Mouse (Mus musculus) midbrain, embryonic 14.5 days (tissue): Measurements from ENCODE around the gene N4bp2l2. TPM values are rescaled to one million over a fixed set of nuclear protein-coding genes. Genes with fewer than 3 reads are reported as not detected.

Source experiments
- ATAC-seq: fragments of 200-750 bp; cut with Nextera tagmentation; 2 replicates; pipeline ENCODE4 v1.8.0; 2017; ENCODE audit warnings: moderate number of reproducible peaks, moderate library complexity; ENCODE audit not compliant: low FRiP score, low TSS enrichment
- DNase-seq: peaks from one replicate; pipeline ENCODE4 v3.0.0-alpha.2; 2015
- H3K27ac ChIP-seq: fragments of 300-500 bp; sonication (generic); replicated peaks from 2 replicates; pipeline ENCODE4 v1.5.1; 2014; ENCODE audit warnings: mild to moderate bottlenecking, low read depth, low read length, moderate library complexity
- H3K27me3 ChIP-seq: fragments of 300-500 bp; sonication (generic); 2 replicates; pipeline ENCODE4 v1.6.1; 2014; ENCODE audit warnings: low read length, control low read depth, mixed read lengths; ENCODE audit not compliant: control insufficient read depth, insufficient read depth
- H3K36me3 ChIP-seq: fragments of 300-500 bp; sonication (generic); 2 replicates; pipeline ENCODE4 v1.6.1; 2014; ENCODE audit warnings: low read length, control low read depth; ENCODE audit not compliant: control insufficient read depth, insufficient read depth
- H3K4me1 ChIP-seq: fragments of 300-500 bp; sonication (generic); 2 replicates; pipeline ENCODE4 v1.6.1; 2014; ENCODE audit warnings: mild to moderate bottlenecking, antibody characterized with exemption, low read length, control low read depth; ENCODE audit not compliant: control insufficient read depth, insufficient read depth
- H3K4me2 ChIP-seq: fragments of 300-500 bp; sonication (generic); 2 replicates; pipeline ENCODE4 v1.6.1; 2014; ENCODE audit warnings: mild to moderate bottlenecking, low read length, moderate library complexity
- H3K4me3 ChIP-seq: fragments of 300-500 bp; sonication (generic); replicated peaks from 2 replicates; pipeline ENCODE4 v1.5.1; 2014; ENCODE audit warnings: low read depth, low read length
- H3K9ac ChIP-seq: fragments of 300-500 bp; sonication (generic); replicated peaks from 2 replicates; pipeline ENCODE4 v1.6.1; 2014; ENCODE audit warnings: mild to moderate bottlenecking, low read length, moderate library complexity
- H3K9me3 ChIP-seq: fragments of 300-500 bp; sonication (generic); 2 replicates; pipeline ENCODE4 v1.6.1; 2016; ENCODE audit warnings: low read length, control low read depth, mixed read lengths; ENCODE audit not compliant: control insufficient read depth
- WGBS: fragments of 180-500 bp; shearing (Covaris S2); extraction: QIAGEN DNeasy Blood & Tissue Kit; methylation state at CpG from one replicate; pipeline ENCODE4 v1.1.7; 2014; 5-methylcytosine and 5-hydroxymethylcytosine counted together
- polyA plus RNA-seq: library from polyadenylated mRNA; unstranded; fragments of >200 nt; fragmentation: Nextera tagmentation; extraction: Ambion mirVana; gene quantifications from 2 replicates; pipeline ENCODE4 v1.2.1, GENCODE M21; 2014

The N4bp2l2 gene
- polyA plus RNA-seq, 1 experiment from 2014 or later = 31.6 TPM

GRCm38 (mm10) chr5:150611136-150611535 is 54.8 kb downstream of the N4bp2l2 start:
- Histone ChIP-seq H3K36me3 (peaks cover 18% of the 10 kb centered on the region), H3K9me3 (no peaks in the 10 kb centered on the region), H3K27ac (no peak overlapping the region), H3K27me3 (no peaks in the 10 kb centered on the region), H3K9ac (no peak overlapping the region), H3K4me3 (no peak overlapping the region), H3K4me2 (no peak overlapping the region), H3K4me1 (no peaks in the 10 kb centered on the region)
- WGBS = 89% methylated on average over 1 of the region's 1 CpGs
- DNase-seq = no peak
- no peak for ATAC-seq

GRCm38 (mm10) chr5:150607631-150608030 is 58.4 kb downstream of the N4bp2l2 start:
- no peaks in the 10 kb centered on the region for H3K27me3 ChIP-seq
- no peaks in the 10 kb centered on the region for H3K4me1 ChIP-seq
- H3K27ac ChIP-seq = no peak overlapping the region
- H3K36me3 ChIP-seq = peaks cover 19% of the 10 kb centered on the region
- no peak for DNase-seq
- no peaks in the 10 kb centered on the region for H3K9me3 ChIP-seq
- H3K4me3 ChIP-seq = no peak overlapping the region
- WGBS = 95% methylated on average over 8 of the region's 8 CpGs
- ATAC-seq = no peak
- no peak overlapping the region for H3K4me2 ChIP-seq
- no peak overlapping the region for H3K9ac ChIP-seq

GRCm38 (mm10) chr5:150606131-150606530 is 59.9 kb downstream of the N4bp2l2 start:
- Histone ChIP-seq H3K36me3 (peaks cover 19% of the 10 kb centered on the region), H3K9me3 (no peaks in the 10 kb centered on the region), H3K27me3 (no peaks in the 10 kb centered on the region), H3K27ac (no peak overlapping the region), H3K4me1 (no peaks in the 10 kb centered on the region), H3K4me3 (no peak overlapping the region), H3K9ac (no peak overlapping the region), H3K4me2 (no peak overlapping the region)
- no peak for ATAC-seq
- no peak for DNase-seq
- 98% methylated on average over 6 of the region's 6 CpGs for WGBS

- WGBS = 67% methylated on average over 14 of the region's 14 CpGs
- Histone ChIP-seq H3K27me3 (no peaks in the 10 kb centered on the region), H3K4me3 (no peak overlapping the region), H3K36me3 (peaks cover 6% of the 10 kb centered on the region; the same call in 1 of the 2 replicates), H3K4me1 (no peaks in the 10 kb centered on the region), H3K9ac (no peak overlapping the region), H3K9me3 (no peaks in the 10 kb centered on the region), H3K27ac (peak overlapping the region; percentile 43; the same call in 1 of the 2 replicates), H3K4me2 (no peak overlapping the region)
- ATAC-seq (no peak), DNase-seq (peak; percentile 40)
These were observed 64.3 kb downstream of the N4bp2l2 start for GRCm38 (mm10) chr5:150601441-150602230.

GRCm38 (mm10) chr5:150600554-150601440 is 65.2 kb downstream of the N4bp2l2 start:
- 82% methylated on average over 20 of the region's 20 CpGs for WGBS
- H3K9me3 ChIP-seq = no peaks in the 10 kb centered on the region
- DNase-seq = no peak

GRCm38 (mm10) chr5:150599301-150600294 is 66.4 kb downstream of the N4bp2l2 start:
- peaks cover 6% of the 10 kb centered on the region; the same call in 1 of the 2 replicates for H3K27me3 ChIP-seq
- no peak for ATAC-seq
- no peak overlapping the region for H3K4me2 ChIP-seq
- peaks cover 3% of the 10 kb centered on the region; the same call in 1 of the 2 replicates for H3K4me1 ChIP-seq
- H3K36me3 ChIP-seq = no peaks in the 10 kb centered on the region; the same call in 1 of the 2 replicates
- no peak overlapping the region for H3K4me3 ChIP-seq
- H3K27ac ChIP-seq = no peak overlapping the region
- no peak overlapping the region for H3K9ac ChIP-seq
- WGBS = 62% methylated on average over 13 of the region's 13 CpGs
- no peak for DNase-seq
- H3K9me3 ChIP-seq = no peaks in the 10 kb centered on the region

More at GRCm38 (mm10) chr5:150600554-150601440, 65.2 kb downstream of the N4bp2l2 start:
- Histone ChIP-seq H3K27me3 (peaks cover 6% of the 10 kb centered on the region; the same call in 1 of the 2 replicates), H3K27ac (peak overlapping the region; percentile 43; the same call in 1 of the 2 replicates), H3K9ac (no peak overlapping the region), H3K4me2 (no peak overlapping the region), H3K4me3 (no peak overlapping the region), H3K4me1 (no peaks in the 10 kb centered on the region), H3K36me3 (no peaks in the 10 kb centered on the region; the same call in 1 of the 2 replicates)
- ATAC-seq = no peak

- Histone ChIP-seq H3K36me3 (no peaks in the 10 kb centered on the region; the same call in 1 of the 2 replicates), H3K4me3 (no peak overlapping the region), H3K27ac (no peak overlapping the region), H3K4me2 (no peak overlapping the region), H3K4me1 (peaks cover 5% of the 10 kb centered on the region; the same call in 1 of the 2 replicates), H3K9ac (no peak overlapping the region), H3K9me3 (no peaks in the 10 kb centered on the region), H3K27me3 (peaks cover 6% of the 10 kb centered on the region; the same call in 1 of the 2 replicates)
- ATAC-seq (no peak), DNase-seq (no peak)
- 70% methylated on average over 21 of the region's 21 CpGs for WGBS
These were observed 67.5 kb downstream of the N4bp2l2 start for GRCm38 (mm10) chr5:150598202-150599119.
